18 mouse cellular contexts compared by ENCODE assay signal in genomic region chr16:91611248-91611647, GRCm38 (mm10). TPM values are rescaled to one million over a fixed set of nuclear protein-coding genes. Genes with fewer than 3 reads are reported as not detected.
DNase-seq lines count a peak whose midpoint lies in the region; ATAC-seq and TF ChIP-seq lines count a peak whose summit lies in the region.
"Had no signal": no experiment of that assay in that cellular context is flagged by ENCODE, and none has a peak within 500 bp of the region (broad histone marks: within the 10 kb centered on the region; RNA-seq: fewer than 3 reads in every experiment).

No protein-coding gene starts in this region.

- no peak overlapping the region for H3K4me3 ChIP-seq in heart, embryonic 12.5 days
- peak overlapping the region; percentile 43; the same call in 1 of the 2 replicates for H3K4me3 ChIP-seq in E14TG2a.4 (replicated peaks; ENCODE audit: low read length)
- H3K4me3 ChIP-seq: forebrain, embryonic 13.5 days; heart, adult 2 months; hindbrain, embryonic 15.5 days; limb, embryonic 10.5 days; liver, embryonic 15.5 days had no signal

- H3K36me3 ChIP-seq in heart, embryonic 12.5 days, result no peaks in the 10 kb centered on the region
- H3K36me3 ChIP-seq in E14TG2a.4 (ENCODE audit: insufficient read depth, low read length), result peaks cover 1% of the 10 kb centered on the region; the same call in 1 of the 2 replicates
- H3K36me3 ChIP-seq: G1E; hindbrain, embryonic 15.5 days; limb, embryonic 10.5 days; liver, embryonic 15.5 days had no signal

- no peak overlapping the region for H3K27ac ChIP-seq in heart, embryonic 12.5 days (ENCODE audit: poor library complexity, severe bottlenecking)
- H3K27ac ChIP-seq: forebrain, embryonic 13.5 days; heart, adult 2 months; hindbrain, embryonic 15.5 days; limb, embryonic 10.5 days; liver, embryonic 15.5 days had no signal

- WGBS in heart, embryonic 12.5 days, result 66% methylated on average over 11 of the region's 11 CpGs

- peaks cover 9% of the 10 kb centered on the region for H3K4me1 ChIP-seq in heart, embryonic 12.5 days (replicated peaks)
- H3K4me1 ChIP-seq in E14TG2a.4 (replicated peaks; ENCODE audit: low read depth, low read length), result peaks cover 13% of the 10 kb centered on the region
- H3K4me1 ChIP-seq: forebrain, embryonic 13.5 days; hindbrain, embryonic 15.5 days; liver, embryonic 15.5 days had no signal

- H3K4me2 ChIP-seq in heart, embryonic 12.5 days, result no peak overlapping the region
- H3K4me2 ChIP-seq: forebrain, embryonic 13.5 days; hindbrain, embryonic 15.5 days; liver, embryonic 15.5 days; midbrain, embryonic 11.5 days had no signal

- TF ChIP-seq CTCF in E14TG2a.4 (conservative IDR thresholded peaks at IDR 0.05; ENCODE audit: low read length), result no peak

- no peaks in the 10 kb centered on the region for H3K27me3 ChIP-seq in heart, embryonic 12.5 days (replicated peaks)
- H3K27me3 ChIP-seq in E14TG2a.4 (ENCODE audit: insufficient read depth, low read length), result 0 out of 2 replicates have a peak, but pooled peaks cover 6% of the 10 kb centered on the region
- H3K27me3 ChIP-seq: forebrain, embryonic 13.5 days; hindbrain, embryonic 15.5 days; liver, embryonic 15.5 days had no signal

- ATAC-seq in heart, embryonic 12.5 days (ENCODE audit: insufficient number of reproducible peaks, low FRiP score), result no peak
- peak; percentile 55 for ATAC-seq in common myeloid progenitor, adult 5-6 weeks (replicated peaks; ENCODE audit: low read depth, poor library complexity, severe bottlenecking)
- peak; percentile 64 for ATAC-seq in megakaryocyte progenitor cell, adult 5-6 weeks (replicated peaks; ENCODE audit: poor library complexity)
- ATAC-seq: forebrain, embryonic 13.5 days had no signal

- peak; percentile 28 for DNase-seq in heart, adult 8-10 months (ENCODE audit: low spot score)
- DNase-seq in embryo, embryonic 9.5 days (ENCODE audit: extremely low spot score), result no peak
- no peak for DNase-seq in embryo, embryonic 10.5 days (ENCODE audit: low spot score)
- no peak for DNase-seq in gastrocnemius, adult 18-20 months (ENCODE audit: low spot score)
- DNase-seq: cerebellum, adult 18-20 months; kidney, adult 18-20 months; thymus, adult 2 months had no signal

- no peaks in the 10 kb centered on the region for H3K9me3 ChIP-seq in heart, embryonic 12.5 days (replicated peaks)
- H3K9me3 ChIP-seq in E14TG2a.4 (ENCODE audit: low read length), result no peaks in the 10 kb centered on the region
- H3K9me3 ChIP-seq: forebrain, embryonic 13.5 days; G1E; hindbrain, embryonic 15.5 days; limb, embryonic 10.5 days; liver, embryonic 15.5 days had no signal

- H3K9ac ChIP-seq in heart, embryonic 12.5 days, result no peak overlapping the region
- H3K9ac ChIP-seq: forebrain, embryonic 13.5 days; hindbrain, embryonic 15.5 days; liver, embryonic 15.5 days had no signal

RNA-seq across cellular contexts. Expression of gene Dnajc28, which starts 7.6 kb away (rescaled TPM):
- total RNA-seq in heart, adult 8-10 months (2022), result 10 to 100 TPM; 34.1 to 41.5 (median 39.8) TPM
- polyA plus RNA-seq in heart, embryonic 12.5 days (2016; fragmentation: Nextera tagmentation; extraction: Ambion mirVana), result 3.5 and 3.8 TPM in 2 replicates
- total RNA-seq in common myeloid progenitor, adult 5-6 weeks (2017), result 7.4 and 12.7 TPM in 2 replicates
- 2.3 and 3.9 TPM in 2 replicates for total RNA-seq in megakaryocyte progenitor cell, adult 5-6 weeks (2015)
- 4.1 and 5.7 TPM in 2 replicates for total RNA-seq in megakaryocyte progenitor cell, adult 5-6 weeks (2017)
- total RNA-seq in gastrocnemius, adult 18-20 months (2021), result 10 to 100 TPM; 19.8 to 20.5 TPM

RNA-seq across cellular contexts. Expression of gene Tmem50b, which starts 13.6 kb away (rescaled TPM):
- total RNA-seq in heart, adult 8-10 months (2022), result 10 to 100 TPM; 49.1 to 56.7 (median 50.9) TPM
- polyA plus RNA-seq in heart, embryonic 12.5 days (2016; fragmentation: Nextera tagmentation; extraction: Ambion mirVana), result 57.4 and 60.8 TPM in 2 replicates
- 8.6 and 12.7 TPM in 2 replicates for total RNA-seq in common myeloid progenitor, adult 5-6 weeks (2017)
- total RNA-seq in megakaryocyte progenitor cell, adult 5-6 weeks (2015), result 51.9 and 59.3 TPM in 2 replicates
- total RNA-seq in megakaryocyte progenitor cell, adult 5-6 weeks (2017), result 42.9 and 44.3 TPM in 2 replicates
- total RNA-seq in gastrocnemius, adult 18-20 months (2021), result 10 to 100 TPM; 13.1 to 15.1 TPM

RNA-seq across cellular contexts. Expression of gene Gart, which starts 35.5 kb away (rescaled TPM):
- total RNA-seq in heart, adult 8-10 months (2022), result 10 to 100 TPM; 72.7 to 86.8 (median 73.1) TPM
- polyA plus RNA-seq in heart, embryonic 12.5 days (2016; fragmentation: Nextera tagmentation; extraction: Ambion mirVana), result 87.4 and 90.7 TPM in 2 replicates
- 233 and 304 TPM in 2 replicates for total RNA-seq in common myeloid progenitor, adult 5-6 weeks (2017)
- 148 and 162 TPM in 2 replicates for total RNA-seq in megakaryocyte progenitor cell, adult 5-6 weeks (2015)
- total RNA-seq in megakaryocyte progenitor cell, adult 5-6 weeks (2017), result 438 and 506 TPM in 2 replicates
- total RNA-seq in gastrocnemius, adult 18-20 months (2021), result 10 to 100 TPM; 60.8 to 64.6 TPM

RNA-seq across cellular contexts. Expression of gene Son, which starts 36.1 kb away (rescaled TPM):
- 100 to 1,000 TPM; 119 to 148 (median 131) TPM for total RNA-seq in heart, adult 8-10 months (2022)
- 97.8 and 103 TPM in 2 replicates for polyA plus RNA-seq in heart, embryonic 12.5 days (2016; fragmentation: Nextera tagmentation; extraction: Ambion mirVana)
- 241 and 272 TPM in 2 replicates for total RNA-seq in common myeloid progenitor, adult 5-6 weeks (2017)
- 332 and 375 TPM in 2 replicates for total RNA-seq in megakaryocyte progenitor cell, adult 5-6 weeks (2015)
- total RNA-seq in megakaryocyte progenitor cell, adult 5-6 weeks (2017), result 178 and 233 TPM in 2 replicates
- 10 to 100 TPM; 92.4 to 97.4 TPM for total RNA-seq in gastrocnemius, adult 18-20 months (2021)
